Mouse (Mus musculus): ENCODE measurements around the gene Gnat2. TPM values are rescaled to one million over a fixed set of nuclear protein-coding genes. Genes with fewer than 3 reads are reported as not detected.

Gnat2 gene
- polyA plus RNA-seq, 1 experiment from 2014 or later = 0.97 TPM

GRCm38 (mm10) chr3:108092030-108092429, 559 bp upstream of the Gnat2 start:
- ATAC-seq (ENCODE audit: insufficient read depth) = no peak
- H3K36me3 ChIP-seq (ENCODE audit: insufficient read depth) = no peaks in the 10 kb centered on the region
- no peak overlapping the region for H3K4me2 ChIP-seq
- no peak for DNase-seq
- WGBS = 64% methylated on average over 6 of the region's 6 CpGs
- H3K4me1 ChIP-seq (ENCODE audit: insufficient read depth) = 0 out of 2 replicates have a peak, but pooled peaks cover 5% of the 10 kb centered on the region
- no peak overlapping the region for H3K4me3 ChIP-seq (ENCODE audit: low read depth, low read length)
- H3K27ac ChIP-seq (ENCODE audit: low read depth) = no peak overlapping the region
- no peak for TF ChIP-seq CTCF (IDR thresholded peaks at IDR 0.05; ENCODE audit: low read depth)
- no peaks in the 10 kb centered on the region for H3K27me3 ChIP-seq (ENCODE audit: insufficient read depth, low read length)
- no peak overlapping the region for H3K9ac ChIP-seq
- H3K9me3 ChIP-seq (ENCODE audit: low read depth, low read length) = no peaks in the 10 kb centered on the region

- Histone ChIP-seq H3K27ac (ENCODE audit: low read depth) (no peak overlapping the region), H3K4me3 (ENCODE audit: low read depth, low read length) (no peak overlapping the region), H3K27me3 (ENCODE audit: insufficient read depth, low read length) (no peaks in the 10 kb centered on the region), H3K9ac (no peak overlapping the region), H3K4me2 (no peak overlapping the region), H3K4me1 (ENCODE audit: insufficient read depth) (no peaks in the 10 kb centered on the region), H3K36me3 (ENCODE audit: insufficient read depth) (no peaks in the 10 kb centered on the region), H3K9me3 (ENCODE audit: low read depth, low read length) (no peaks in the 10 kb centered on the region)
- DNase-seq (no peak), ATAC-seq (ENCODE audit: insufficient read depth) (no peak)
- 56% methylated on average over 6 of the region's 6 CpGs for WGBS
- no peak for TF ChIP-seq CTCF (IDR thresholded peaks at IDR 0.05; ENCODE audit: low read depth)
Observed at GRCm38 (mm10) chr3:108093306-108093705, 717 bp downstream of the Gnat2 start.

DNA sequence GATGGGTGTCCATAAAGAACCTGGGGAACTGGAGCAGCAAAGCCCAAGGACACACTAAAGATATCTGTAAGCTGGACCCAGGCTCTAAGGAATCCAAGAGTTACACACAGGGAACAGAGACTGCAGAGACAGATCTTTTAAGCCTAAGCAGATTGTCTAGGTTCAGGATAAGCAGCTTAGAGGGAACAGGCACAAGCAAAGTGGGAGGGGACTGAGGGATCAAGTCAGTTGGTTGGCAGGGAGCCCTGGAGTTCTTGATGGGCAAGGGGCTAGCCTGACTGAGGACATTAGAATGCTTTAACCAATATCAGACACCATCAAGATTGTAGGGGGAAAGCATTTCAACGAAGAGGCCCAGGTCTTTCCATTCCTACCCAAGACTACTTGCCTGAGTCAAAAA, 1.6 kb downstream of the Gnat2 start:
- WGBS = 70% methylated on average over 1 of the region's 1 CpGs
- H3K4me1 ChIP-seq (ENCODE audit: insufficient read depth) = no peaks in the 10 kb centered on the region
- no peaks in the 10 kb centered on the region for H3K36me3 ChIP-seq (ENCODE audit: insufficient read depth)
- H3K27ac ChIP-seq (ENCODE audit: low read depth) = no peak overlapping the region
- ATAC-seq (ENCODE audit: insufficient read depth) (no peak), DNase-seq (no peak)
- TF ChIP-seq CTCF (IDR thresholded peaks at IDR 0.05; ENCODE audit: low read depth) = no peak
- no peak overlapping the region for H3K9ac ChIP-seq
- no peaks in the 10 kb centered on the region for H3K9me3 ChIP-seq (ENCODE audit: low read depth, low read length)
- no peak overlapping the region for H3K4me2 ChIP-seq
- no peak overlapping the region for H3K4me3 ChIP-seq (ENCODE audit: low read depth, low read length)
- no peaks in the 10 kb centered on the region for H3K27me3 ChIP-seq (ENCODE audit: insufficient read depth, low read length)

DNA sequence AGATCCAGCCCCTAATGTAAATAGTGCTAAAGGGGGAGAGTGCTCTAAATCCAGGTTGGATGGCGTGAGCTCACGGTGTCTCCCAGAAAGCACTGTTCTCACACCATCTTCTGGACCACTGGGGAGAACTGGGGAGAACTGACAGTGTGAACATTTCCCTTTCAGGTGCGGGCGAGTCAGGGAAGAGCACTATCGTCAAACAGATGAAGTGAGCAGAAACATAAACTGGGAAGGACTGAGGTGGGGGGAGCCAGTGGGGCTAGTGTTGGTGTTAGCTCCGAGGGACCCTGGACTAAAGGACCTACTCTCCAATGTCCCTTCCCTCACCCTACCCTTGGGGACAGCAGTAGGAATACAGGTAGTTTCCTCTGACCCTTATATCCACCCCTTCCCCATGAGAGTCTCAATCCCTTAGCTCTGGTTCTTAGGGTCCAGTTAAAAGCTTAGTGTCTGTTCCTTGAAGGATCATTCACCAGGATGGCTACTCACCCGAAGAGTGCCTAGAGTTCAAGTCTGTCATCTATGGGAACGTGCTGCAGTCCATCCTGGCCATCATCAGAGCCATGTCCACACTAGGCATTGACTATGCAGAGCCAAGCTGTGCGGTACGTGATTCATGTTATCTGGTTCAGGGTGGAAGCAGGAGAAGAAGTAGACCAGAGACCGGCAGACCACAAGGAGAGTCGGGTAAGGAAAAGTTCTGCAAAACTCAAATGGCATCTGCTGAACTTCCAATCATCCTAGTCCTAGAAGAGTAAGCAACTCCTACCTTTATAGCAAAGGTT, 2.6 kb downstream of the Gnat2 start:
- Histone ChIP-seq H3K9ac (no peak overlapping the region), H3K4me3 (ENCODE audit: low read depth, low read length) (no peak overlapping the region), H3K4me1 (ENCODE audit: insufficient read depth) (no peaks in the 10 kb centered on the region), H3K4me2 (no peak overlapping the region), H3K36me3 (ENCODE audit: insufficient read depth) (no peaks in the 10 kb centered on the region), H3K27ac (ENCODE audit: low read depth) (no peak overlapping the region), H3K9me3 (ENCODE audit: low read depth, low read length) (no peaks in the 10 kb centered on the region), H3K27me3 (ENCODE audit: insufficient read depth, low read length) (no peaks in the 10 kb centered on the region)
- no peak for TF ChIP-seq CTCF (IDR thresholded peaks at IDR 0.05; ENCODE audit: low read depth)
- WGBS = 88% methylated on average over 12 of the region's 12 CpGs
- ATAC-seq (ENCODE audit: insufficient read depth) (no peak), DNase-seq (no peak)

DNA sequence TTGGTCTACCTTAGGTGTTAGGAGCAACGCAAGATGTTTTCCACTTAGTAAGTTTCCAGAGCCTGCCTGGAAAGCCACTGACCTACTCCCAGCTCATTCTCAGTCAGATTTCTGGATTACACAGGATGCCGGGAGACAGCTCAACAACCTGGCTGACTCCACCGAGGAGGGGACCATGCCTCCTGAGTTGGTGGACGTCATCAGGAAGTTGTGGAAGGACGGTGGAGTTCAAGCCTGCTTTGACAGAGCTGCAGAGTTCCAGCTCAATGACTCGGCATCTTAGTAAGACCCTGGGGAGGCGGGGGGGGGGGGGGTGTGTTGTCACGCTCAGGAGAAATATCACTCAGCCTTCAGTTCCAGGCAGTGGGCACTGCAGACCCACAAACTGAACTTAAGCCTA, 3.6 kb downstream of the Gnat2 start:
- Histone ChIP-seq H3K4me2 (no peak overlapping the region), H3K27ac (ENCODE audit: low read depth) (no peak overlapping the region)
- no peak for DNase-seq

DNA sequence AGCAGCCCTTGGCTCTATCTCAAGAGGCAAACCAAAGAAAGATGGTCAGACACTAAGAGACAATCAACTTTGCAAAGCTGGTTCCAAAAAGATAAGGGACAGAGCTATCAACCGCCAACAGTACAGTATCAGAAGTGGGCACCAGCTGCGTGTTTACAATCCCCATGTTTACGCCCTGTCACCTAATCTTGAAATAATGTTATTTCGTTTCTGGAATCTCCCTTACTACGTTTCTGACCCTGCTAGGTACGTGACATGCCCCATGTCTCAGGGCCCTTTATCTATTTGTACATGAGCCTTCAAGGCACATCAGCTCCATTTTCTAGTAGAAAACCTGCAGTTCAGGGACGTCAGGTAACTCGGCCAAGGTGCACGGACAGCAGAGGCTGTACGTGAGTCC, 4.1 kb downstream of the Gnat2 start:
- no peaks in the 10 kb centered on the region for H3K4me1 ChIP-seq (ENCODE audit: insufficient read depth)
- DNase-seq = no peak
- no peak overlapping the region for H3K4me2 ChIP-seq
- H3K27ac ChIP-seq (ENCODE audit: low read depth) = peak overlapping the region; percentile 7; the same call in 1 of the 2 replicates
- H3K4me3 ChIP-seq (ENCODE audit: low read depth, low read length) = no peak overlapping the region
- H3K36me3 ChIP-seq (ENCODE audit: insufficient read depth) = no peaks in the 10 kb centered on the region
- H3K9ac ChIP-seq = no peak overlapping the region
- H3K9me3 ChIP-seq (ENCODE audit: low read depth, low read length) = no peaks in the 10 kb centered on the region
- WGBS = 63% methylated on average over 10 of the region's 10 CpGs
- H3K27me3 ChIP-seq (ENCODE audit: insufficient read depth, low read length) = no peaks in the 10 kb centered on the region
- TF ChIP-seq CTCF (IDR thresholded peaks at IDR 0.05; ENCODE audit: low read depth) = no peak
- no peak for ATAC-seq (ENCODE audit: insufficient read depth)

More for the DNA sequence above, 3.6 kb downstream of the Gnat2 start:
- Histone ChIP-seq H3K9ac (no peak overlapping the region), H3K4me1 (ENCODE audit: insufficient read depth) (no peaks in the 10 kb centered on the region), H3K27me3 (ENCODE audit: insufficient read depth, low read length) (no peaks in the 10 kb centered on the region), H3K9me3 (ENCODE audit: low read depth, low read length) (no peaks in the 10 kb centered on the region), H3K36me3 (ENCODE audit: insufficient read depth) (no peaks in the 10 kb centered on the region), H3K4me3 (ENCODE audit: low read depth, low read length) (no peak overlapping the region)
- no peak for TF ChIP-seq CTCF (IDR thresholded peaks at IDR 0.05; ENCODE audit: low read depth)
- WGBS = 71% methylated on average over 8 of the region's 8 CpGs
- no peak for ATAC-seq (ENCODE audit: insufficient read depth)

DNA sequence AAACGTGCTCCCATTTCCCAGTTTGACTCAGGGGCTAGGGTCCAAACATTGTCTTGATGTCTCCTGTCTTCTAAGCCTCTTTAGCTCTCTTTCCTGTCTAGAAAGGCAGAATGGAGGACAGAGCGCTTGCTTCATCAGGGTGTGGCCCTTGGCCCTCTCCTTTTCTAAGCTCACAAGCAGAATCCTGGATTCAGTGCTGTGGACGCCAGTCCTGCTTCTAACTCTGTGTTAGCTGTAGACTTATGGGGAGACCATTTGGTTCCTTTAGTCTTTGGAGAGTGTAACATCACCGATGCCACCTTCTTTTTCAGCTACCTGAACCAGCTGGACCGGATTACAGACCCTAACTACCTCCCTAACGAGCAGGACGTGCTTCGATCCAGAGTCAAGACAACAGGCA, 5.1 kb downstream of the Gnat2 start:
- Histone ChIP-seq H3K4me2 (no peak overlapping the region), H3K9ac (no peak overlapping the region), H3K4me3 (ENCODE audit: low read depth, low read length) (no peak overlapping the region), H3K36me3 (ENCODE audit: insufficient read depth) (no peaks in the 10 kb centered on the region), H3K9me3 (ENCODE audit: low read depth, low read length) (no peaks in the 10 kb centered on the region), H3K27ac (ENCODE audit: low read depth) (no peak overlapping the region), H3K4me1 (ENCODE audit: insufficient read depth) (no peaks in the 10 kb centered on the region), H3K27me3 (ENCODE audit: insufficient read depth, low read length) (no peaks in the 10 kb centered on the region)
- ATAC-seq (ENCODE audit: insufficient read depth) (no peak), DNase-seq (no peak)
- TF ChIP-seq CTCF (IDR thresholded peaks at IDR 0.05; ENCODE audit: low read depth) = no peak
- WGBS = 81% methylated on average over 8 of the region's 8 CpGs

All from lung, embryonic 14.5 days (tissue).